Mouse (Mus musculus): ENCODE results near the gene Gria2. TPM values are rescaled to one million over a fixed set of nuclear protein-coding genes. Genes with fewer than 3 reads are reported as not detected.

Gria2 gene
- not detected in 2 replicates for polyA plus RNA-seq (2012)

GRCm38 (mm10) chr3:80802596-80803081, at the start of gene Gria2:
Gria2 (minus strand) TSS chr3:80802835.

Other genes starting within 250 kb of the Gria2 start
- gene Glrb, start 110.8 kb upstream of the Gria2 start, polyA plus RNA-seq (2012): not detected in 2 replicates
- gene Pdgfc, start 233.6 kb upstream of the Gria2 start, polyA plus RNA-seq (2012): 0.08 and 0.23 TPM in 2 replicates

Measured in megakaryocyte-erythroid progenitor cell, adult 5 weeks (primary cell).